ENCODE assay signal across 20 mouse cellular contexts in genomic region chr13:57070479-57070878, GRCm38 (mm10).
"Had no signal": no experiment of that assay in that cellular context is flagged by ENCODE, and none has a peak within 500 bp of the region (broad histone marks: within the 10 kb centered on the region; RNA-seq: fewer than 3 reads in every experiment).

No protein-coding gene starts in this region.

- ATAC-seq: midbrain, embryonic 16.5 days had no signal

- H3K9me3 ChIP-seq: midbrain, embryonic 12.5 days; neural tube, embryonic 13.5 days; neural tube, embryonic 15.5 days; stomach, embryonic 15.5 days had no signal

- H3K4me3 ChIP-seq: midbrain, embryonic 10.5 days; midbrain, embryonic 12.5 days; myocyte; neural tube, embryonic 13.5 days; neural tube, embryonic 15.5 days; stomach, embryonic 15.5 days had no signal

- H3K27me3 ChIP-seq: midbrain, embryonic 12.5 days; neural tube, embryonic 13.5 days; neural tube, embryonic 15.5 days; stomach, embryonic 15.5 days had no signal

- H3K27ac ChIP-seq: midbrain, embryonic 10.5 days; midbrain, embryonic 12.5 days; neural tube, embryonic 13.5 days; neural tube, embryonic 15.5 days; stomach, embryonic 15.5 days had no signal

- H3K4me2 ChIP-seq: lung, embryonic 14.5 days; midbrain, embryonic 12.5 days; neural tube, embryonic 13.5 days; neural tube, embryonic 15.5 days; stomach, embryonic 15.5 days had no signal

- H3K4me1 ChIP-seq: midbrain, embryonic 10.5 days; midbrain, embryonic 12.5 days; neural tube, embryonic 13.5 days; stomach, embryonic 15.5 days had no signal

- H3K36me3 ChIP-seq: midbrain, embryonic 10.5 days; midbrain, embryonic 12.5 days; neural tube, embryonic 13.5 days; neural tube, embryonic 15.5 days; stomach, embryonic 15.5 days had no signal

- H3K9ac ChIP-seq: lung, embryonic 14.5 days; midbrain, embryonic 12.5 days; neural tube, embryonic 13.5 days; neural tube, embryonic 15.5 days; stomach, embryonic 15.5 days had no signal

- DNase-seq: lung, adult 18-20 months; lung, embryonic 14.5 days; lung, postnatal 10 days; lung, postnatal 4 days; midbrain, embryonic 14.5 days; retina, postnatal 1 day; right cerebral cortex, adult 18-20 months; right cerebral cortex, postnatal 25 days; right cerebral cortex, postnatal 4 days; spleen, adult 18-20 months; thymus, adult 18-20 months; thymus, postnatal 14 days; thymus, postnatal 36 days had no signal
